Mouse (Mus musculus): ENCODE results near the gene Gpr85. TPM values are rescaled to one million over a fixed set of nuclear protein-coding genes. Genes with fewer than 3 reads are reported as not detected.

Gpr85 gene
- polyA plus RNA-seq (2015; fragmentation: Nextera tagmentation; extraction: Ambion mirVana): 83.3 and 84.2 TPM in 2 replicates

GRCm38 (mm10) chr6:13839345-13840054 lies at the start of gene Gpr85:
Gene Gpr85, minus strand, starts transcription at chr6:13839942.
- H3K36me3 ChIP-seq: no peaks in the 10 kb centered on the region
- peak within 1 kb of the TSS; percentile 94 for H3K9ac ChIP-seq
- H3K9me3 ChIP-seq: no peaks in the 10 kb centered on the region
- H3K27me3 ChIP-seq: no peaks in the 10 kb centered on the region
- ATAC-seq (ENCODE audit: low FRiP score): peak; percentile 29; the same call in 1 of the 2 replicates
- H3K4me3 ChIP-seq: peak within 1 kb of the TSS; percentile 59
- WGBS: 31% methylated on average over 18 of the region's 18 CpGs
- peaks cover 15% of the 10 kb centered on the region for H3K4me1 ChIP-seq (replicated peaks)
- peak within 1 kb of the TSS; percentile 72 for H3K4me2 ChIP-seq
- peak within 1 kb of the TSS; percentile 100 for H3K27ac ChIP-seq

DNA sequence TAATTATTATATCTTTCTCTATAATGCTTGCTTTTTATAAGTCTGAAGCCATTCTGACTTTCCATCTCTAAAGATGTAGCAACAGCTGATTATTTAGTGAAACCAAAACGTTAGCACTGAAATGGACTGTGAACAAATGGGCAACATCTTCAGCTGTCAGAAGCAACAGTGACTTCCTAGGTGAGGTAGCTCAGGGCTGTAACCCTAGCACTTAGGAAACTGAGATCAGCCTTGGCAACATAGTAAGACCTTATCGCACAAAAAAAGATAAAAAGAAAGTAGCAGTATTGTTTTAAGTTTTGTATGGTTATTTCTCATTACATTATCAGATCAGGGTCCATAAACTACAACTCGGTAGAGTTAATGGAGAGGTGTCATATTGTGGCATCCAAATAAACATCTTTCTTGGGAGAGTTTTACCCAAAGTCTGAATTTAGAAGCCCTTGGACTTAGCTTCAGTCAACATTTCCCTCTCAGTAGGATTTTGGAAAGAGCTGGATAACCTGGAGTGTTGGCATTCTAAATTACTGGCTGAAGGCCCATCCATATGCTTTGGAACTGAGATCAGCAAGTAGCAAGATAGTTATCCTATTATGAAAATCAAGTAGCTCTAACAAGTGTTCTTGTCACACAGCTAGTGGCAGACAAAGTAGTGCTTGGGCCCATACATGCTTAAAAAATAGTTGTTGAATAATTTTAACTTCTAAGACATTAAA lies 45.3 kb upstream of the Gpr85 start:
- Histone ChIP-seq H3K4me3 (no peak overlapping the region), H3K4me1 (replicated peaks) (no peaks in the 10 kb centered on the region), H3K27me3 (no peaks in the 10 kb centered on the region), H3K9me3 (peaks cover 3% of the 10 kb centered on the region; the same call in 1 of the 2 replicates), H3K27ac (no peak overlapping the region), H3K36me3 (no peaks in the 10 kb centered on the region), H3K9ac (no peak overlapping the region), H3K4me2 (no peak overlapping the region)
- WGBS: 92% methylated on average over 3 of the region's 3 CpGs
- no peak for ATAC-seq (ENCODE audit: low FRiP score)

DNA sequence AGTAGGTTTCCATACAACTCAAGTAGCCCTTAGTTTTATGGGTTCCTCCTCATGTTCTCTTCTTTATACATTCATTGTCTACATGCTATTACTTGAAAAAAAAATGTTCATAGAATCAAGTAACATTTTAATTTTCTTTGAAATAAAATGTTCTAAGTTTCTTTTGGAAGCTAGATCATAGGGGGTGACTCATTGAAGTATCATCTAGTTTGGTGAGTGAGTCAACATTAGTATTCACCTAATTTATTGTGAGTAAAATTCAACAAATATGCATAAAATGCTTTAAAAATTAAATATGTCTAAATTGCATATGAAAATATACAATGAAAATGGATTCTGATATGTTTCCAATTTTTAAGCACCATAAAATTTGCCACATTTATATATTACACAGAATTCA lies 43.2 kb upstream of the Gpr85 start:
- Histone ChIP-seq H3K4me1 (replicated peaks) (no peaks in the 10 kb centered on the region), H3K9me3 (peaks cover 3% of the 10 kb centered on the region; the same call in 1 of the 2 replicates), H3K27ac (no peak overlapping the region), H3K27me3 (no peaks in the 10 kb centered on the region), H3K4me3 (no peak overlapping the region), H3K36me3 (no peaks in the 10 kb centered on the region), H3K9ac (no peak overlapping the region), H3K4me2 (no peak overlapping the region)
- no peak for ATAC-seq (ENCODE audit: low FRiP score)

- Histone ChIP-seq H3K9ac (no peak overlapping the region), H3K4me2 (no peak overlapping the region), H3K4me3 (no peak overlapping the region), H3K27ac (no peak overlapping the region), H3K9me3 (no peaks in the 10 kb centered on the region), H3K4me1 (replicated peaks) (peaks cover 7% of the 10 kb centered on the region), H3K36me3 (no peaks in the 10 kb centered on the region), H3K27me3 (no peaks in the 10 kb centered on the region)
- no peak for ATAC-seq (ENCODE audit: low FRiP score)
- WGBS: 89% methylated on average over 2 of the region's 2 CpGs
These were observed 34.2 kb upstream of the Gpr85 start for GRCm38 (mm10) chr6:13873959-13874358.

DNA sequence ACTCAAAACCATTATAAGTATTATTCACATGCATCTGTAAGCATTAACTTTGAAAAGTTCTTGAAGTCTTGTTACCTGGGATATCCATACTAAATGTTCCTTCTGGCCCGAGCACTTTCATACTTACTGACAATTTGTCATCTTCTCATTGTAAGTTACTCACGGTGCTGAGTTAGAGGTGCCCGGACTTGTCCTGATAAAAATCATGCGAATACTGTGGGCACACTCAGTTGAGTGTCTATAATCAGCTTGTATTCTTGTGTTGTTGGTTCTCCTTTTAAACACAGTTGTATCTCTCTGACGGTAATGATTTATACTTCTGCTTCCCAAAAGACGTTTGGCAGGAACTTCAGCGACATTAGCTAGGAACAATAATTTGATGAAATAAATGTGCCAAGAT lies 32.3 kb upstream of the Gpr85 start:
- Histone ChIP-seq H3K27me3 (no peaks in the 10 kb centered on the region), H3K36me3 (no peaks in the 10 kb centered on the region), H3K4me1 (replicated peaks) (peaks cover 7% of the 10 kb centered on the region), H3K4me3 (no peak overlapping the region), H3K9me3 (no peaks in the 10 kb centered on the region), H3K27ac (no peak overlapping the region), H3K4me2 (peak overlapping the region; percentile 62; the same call in 1 of the 2 replicates), H3K9ac (no peak overlapping the region)
- ATAC-seq (ENCODE audit: low FRiP score): no peak
- WGBS: 81% methylated on average over 7 of the region's 7 CpGs

DNA sequence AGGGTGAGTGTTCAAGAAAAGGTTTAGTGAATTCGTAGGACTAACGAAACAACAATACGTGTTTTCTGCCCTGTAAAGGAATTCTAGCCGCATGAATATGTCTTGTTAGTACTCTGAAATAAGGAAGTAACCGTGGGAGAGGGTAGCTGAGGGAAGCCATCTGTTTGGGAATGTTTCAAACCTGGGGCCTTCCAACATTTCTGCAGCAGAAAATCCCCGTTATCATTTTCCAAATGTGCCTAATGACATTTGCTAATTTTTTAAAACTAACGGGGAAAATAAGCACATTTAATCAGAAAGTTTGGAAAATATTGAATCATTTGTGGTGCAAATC lies 31.9 kb upstream of the Gpr85 start:
- H3K27ac ChIP-seq: peak overlapping the region; percentile 71
- H3K4me2 ChIP-seq: peak overlapping the region; percentile 62
- peak overlapping the region; percentile 55 for H3K4me3 ChIP-seq
- no peaks in the 10 kb centered on the region for H3K36me3 ChIP-seq
- H3K9ac ChIP-seq: peak overlapping the region; percentile 70
- 2% methylated on average over 7 of the region's 7 CpGs for WGBS
- no peaks in the 10 kb centered on the region for H3K9me3 ChIP-seq
- H3K4me1 ChIP-seq (replicated peaks): peaks cover 7% of the 10 kb centered on the region
- peak; percentile 85 for ATAC-seq (ENCODE audit: low FRiP score)
- H3K27me3 ChIP-seq: no peaks in the 10 kb centered on the region

DNA sequence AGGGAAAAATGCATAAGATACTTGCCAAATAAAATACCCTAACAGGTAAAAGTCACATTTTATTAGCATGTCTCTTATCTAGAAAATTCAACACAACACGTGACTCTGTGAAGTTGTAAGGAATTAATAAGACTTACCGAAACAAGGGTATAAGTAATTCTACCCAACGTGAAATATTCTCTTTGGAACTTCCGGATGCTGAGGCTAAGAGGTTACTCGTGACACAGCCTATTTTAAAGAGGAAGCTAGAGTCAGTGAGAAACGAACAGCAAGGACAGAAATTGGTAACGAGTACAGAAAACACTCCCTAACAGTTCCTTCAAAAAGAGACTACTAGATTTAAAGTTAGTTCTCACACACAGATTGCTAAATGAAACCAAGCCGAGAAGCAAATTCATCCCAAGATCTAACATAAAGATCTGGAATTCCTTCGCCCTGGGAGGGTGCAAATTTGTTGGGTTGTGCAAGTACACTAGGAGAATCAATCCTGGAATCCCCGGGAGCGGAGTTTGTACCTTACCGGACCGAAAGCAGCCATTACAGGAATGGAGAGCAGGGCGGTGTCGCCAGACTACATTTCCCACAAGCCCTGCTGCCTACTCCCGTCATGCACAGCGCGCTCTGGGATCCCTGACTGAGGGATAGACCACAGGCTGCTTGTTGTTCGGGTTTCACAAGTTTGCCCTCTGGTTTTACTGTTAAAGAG lies 31.3 kb upstream of the Gpr85 start, which contains the start of gene 2610001J05Rik:
TSS of gene 2610001J05Rik (minus strand) at position 600 of the 706 bp plus-strand sequence.
- no peaks in the 10 kb centered on the region for H3K27me3 ChIP-seq
- peak within 1 kb of the TSS; percentile 62 for H3K4me2 ChIP-seq
- H3K36me3 ChIP-seq: no peaks in the 10 kb centered on the region
- H3K9me3 ChIP-seq: no peaks in the 10 kb centered on the region
- ATAC-seq (ENCODE audit: low FRiP score): peak; percentile 99
- 2% methylated on average over 19 of the region's 19 CpGs for WGBS
- peak within 1 kb of the TSS; percentile 71 for H3K27ac ChIP-seq
- H3K4me3 ChIP-seq: peak within 1 kb of the TSS; percentile 55
- H3K9ac ChIP-seq: peak within 1 kb of the TSS; percentile 72
- peaks cover 7% of the 10 kb centered on the region for H3K4me1 ChIP-seq (replicated peaks)

DNA sequence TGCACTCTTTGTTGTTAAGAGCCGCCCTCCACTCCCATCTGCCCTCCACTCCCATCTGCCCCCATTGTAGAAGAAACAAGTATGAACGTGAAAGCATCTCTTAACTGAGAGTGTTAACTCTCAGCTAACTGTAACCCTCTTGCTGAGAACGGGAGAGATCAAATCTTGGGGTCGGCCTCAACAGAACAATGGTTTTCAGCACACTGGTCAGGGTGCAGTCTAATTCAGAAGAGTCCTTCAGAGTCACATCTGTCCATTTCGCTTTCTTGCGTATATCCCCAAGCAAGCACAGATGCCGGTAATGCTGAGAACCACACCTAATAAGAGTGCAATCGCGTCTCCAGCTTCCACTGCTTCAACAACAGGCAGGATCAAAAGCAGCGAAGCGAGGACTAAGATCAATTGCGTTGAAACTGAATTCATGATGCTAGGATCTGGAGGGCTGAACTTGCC lies 30.6 kb upstream of the Gpr85 start:
- no peak overlapping the region for H3K27ac ChIP-seq
- WGBS: 27% methylated on average over 12 of the region's 12 CpGs
- H3K27me3 ChIP-seq: no peaks in the 10 kb centered on the region
- peak overlapping the region; percentile 62 for H3K4me2 ChIP-seq
- H3K9me3 ChIP-seq: no peaks in the 10 kb centered on the region
- peak; percentile 6; the same call in 1 of the 2 replicates for ATAC-seq (ENCODE audit: low FRiP score)
- H3K4me3 ChIP-seq: peak overlapping the region; percentile 37
- H3K36me3 ChIP-seq: no peaks in the 10 kb centered on the region
- H3K9ac ChIP-seq: peak overlapping the region; percentile 65
- H3K4me1 ChIP-seq (replicated peaks): peaks cover 7% of the 10 kb centered on the region

GRCm38 (mm10) chr6:13860596-13860995 lies 20.9 kb upstream of the Gpr85 start:
- Histone ChIP-seq H3K4me1 (replicated peaks) (no peaks in the 10 kb centered on the region), H3K36me3 (no peaks in the 10 kb centered on the region), H3K4me2 (no peak overlapping the region), H3K27ac (no peak overlapping the region), H3K9me3 (no peaks in the 10 kb centered on the region), H3K4me3 (no peak overlapping the region), H3K9ac (no peak overlapping the region), H3K27me3 (no peaks in the 10 kb centered on the region)
- no peak for ATAC-seq (ENCODE audit: low FRiP score)
- WGBS: 87% methylated on average over 1 of the region's 1 CpGs

- no peak for ATAC-seq (ENCODE audit: low FRiP score)
These were observed 20.3 kb upstream of the Gpr85 start for GRCm38 (mm10) chr6:13859877-13860585.

DNA sequence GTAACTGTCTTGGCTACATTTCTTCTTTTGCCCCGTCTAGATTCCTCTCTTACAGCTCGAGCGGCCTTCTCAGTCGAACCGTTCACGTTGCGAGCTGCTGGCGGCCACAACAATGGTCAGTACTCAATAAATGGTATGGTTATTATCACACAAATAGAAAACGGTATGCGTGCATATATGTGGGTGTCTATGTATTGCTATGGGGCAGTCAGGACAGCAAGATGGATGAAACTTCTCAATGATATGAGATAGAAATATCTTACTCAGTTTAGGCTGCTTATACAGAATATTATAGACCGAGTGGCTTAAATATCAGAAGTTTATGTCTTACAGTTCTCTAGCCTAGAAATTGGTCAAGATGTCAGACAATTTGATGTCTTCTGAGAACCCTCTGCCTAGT lies 14.5 kb upstream of the Gpr85 start:
- Histone ChIP-seq H3K4me3 (no peak overlapping the region), H3K4me1 (replicated peaks) (no peaks in the 10 kb centered on the region), H3K36me3 (no peaks in the 10 kb centered on the region), H3K9me3 (no peaks in the 10 kb centered on the region), H3K4me2 (0 out of 2 replicates have a peak overlapping the region, but pooled peaks have one; percentile 17), H3K9ac (no peak overlapping the region), H3K27me3 (no peaks in the 10 kb centered on the region), H3K27ac (no peak overlapping the region)
- no peak for ATAC-seq (ENCODE audit: low FRiP score)
- 16% methylated on average over 11 of the region's 11 CpGs for WGBS

More at GRCm38 (mm10) chr6:13859877-13860585, 20.3 kb upstream of the Gpr85 start:
- no peak overlapping the region for H3K4me2 ChIP-seq
- no peaks in the 10 kb centered on the region for H3K36me3 ChIP-seq
- no peaks in the 10 kb centered on the region for H3K27me3 ChIP-seq
- no peak overlapping the region for H3K4me3 ChIP-seq
- H3K27ac ChIP-seq: no peak overlapping the region
- no peaks in the 10 kb centered on the region for H3K4me1 ChIP-seq (replicated peaks)
- H3K9ac ChIP-seq: no peak overlapping the region
- WGBS: 92% methylated on average over 6 of the region's 6 CpGs
- H3K9me3 ChIP-seq: no peaks in the 10 kb centered on the region

- Histone ChIP-seq H3K4me3 (no peak overlapping the region), H3K9me3 (no peaks in the 10 kb centered on the region), H3K4me2 (no peak overlapping the region), H3K27me3 (no peaks in the 10 kb centered on the region), H3K9ac (no peak overlapping the region), H3K27ac (no peak overlapping the region), H3K36me3 (no peaks in the 10 kb centered on the region), H3K4me1 (replicated peaks) (no peaks in the 10 kb centered on the region)
- no peak for ATAC-seq (ENCODE audit: low FRiP score)
- 77% methylated on average over 4 of the region's 4 CpGs for WGBS
These were observed 13.5 kb upstream of the Gpr85 start for GRCm38 (mm10) chr6:13853244-13853643.
